Mouse (Mus musculus) mouse embryonic stem cell (cell line): Measurements from ENCODE around the gene Csmd2.

ENCODE experiments used
- in situ Hi-C, 2 experiments: fragments of 300-500 bp; cut with MboI; formaldehyde crosslinking; loops; 1 replicate in 1 of 2; 3 replicates in 1 of 2; pipeline ENCODE4 v1.14.3; 2019 to 2020; ENCODE audit warnings: low sequenced_read_pairs in 2 of 2, low pct_unique_long_range_greater_than_20kb in 1 of 2, mixed read lengths in 1 of 2; ENCODE audit not compliant: unreplicated experiment in 1 of 2

Csmd2 gene

GRCm38 (mm10) chr4:128131666-128132065 lies 144.0 kb downstream of the Csmd2 start:
- in situ Hi-C loops: no loop called here

DNA sequence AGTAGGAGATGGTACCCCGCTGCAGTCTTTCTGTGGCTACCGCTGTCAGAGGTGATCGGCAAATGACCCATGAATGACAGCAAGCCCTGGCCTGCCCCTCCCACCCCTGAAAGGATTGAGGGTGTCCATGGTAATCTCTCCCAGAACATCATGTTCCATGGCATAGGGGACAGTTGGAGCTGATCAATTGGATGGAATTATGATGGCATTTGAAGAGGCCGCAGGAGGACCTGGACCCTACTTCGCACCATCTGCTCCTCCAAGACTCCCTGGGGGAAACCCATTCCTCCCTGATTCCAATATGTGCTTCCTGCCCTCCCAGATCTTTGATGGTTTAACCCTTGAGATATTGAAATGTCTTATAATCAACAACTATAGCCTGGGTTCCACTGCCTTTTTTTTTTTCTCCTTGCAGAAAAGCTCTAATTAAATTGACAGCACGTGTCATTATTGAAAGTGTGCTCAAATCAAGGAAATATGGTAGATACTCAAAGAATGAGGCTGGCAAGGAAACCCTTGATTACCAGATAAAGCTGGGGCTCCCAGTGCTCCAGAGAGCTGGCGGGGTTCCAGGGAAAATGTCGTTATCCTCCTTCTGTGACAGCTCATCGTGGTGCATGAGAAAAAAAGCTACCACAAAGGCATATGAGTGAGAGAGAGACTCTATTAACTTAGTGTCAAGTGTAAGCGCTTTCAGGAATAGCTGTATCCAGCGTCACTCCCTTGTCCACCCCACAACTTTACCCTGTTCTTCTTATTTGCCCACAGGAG lies 145.4 kb downstream of the Csmd2 start:
- in situ Hi-C loops: no loop called here

- in situ Hi-C loops: no loop called here
Observed at GRCm38 (mm10) chr4:128134348-128134994, 146.8 kb downstream of the Csmd2 start.

GRCm38 (mm10) chr4:128135014-128135622 lies 147.5 kb downstream of the Csmd2 start:
- in situ Hi-C loops: no loop called here

- in situ Hi-C loops: no loop called here
Observed at GRCm38 (mm10) chr4:128139991-128140390, 152.3 kb downstream of the Csmd2 start.

GRCm38 (mm10) chr4:128141161-128142101 lies 153.8 kb downstream of the Csmd2 start:
- in situ Hi-C loops: no loop called here

- in situ Hi-C loops: no loop called here
Observed at GRCm38 (mm10) chr4:128142279-128142678, 154.6 kb downstream of the Csmd2 start.

DNA sequence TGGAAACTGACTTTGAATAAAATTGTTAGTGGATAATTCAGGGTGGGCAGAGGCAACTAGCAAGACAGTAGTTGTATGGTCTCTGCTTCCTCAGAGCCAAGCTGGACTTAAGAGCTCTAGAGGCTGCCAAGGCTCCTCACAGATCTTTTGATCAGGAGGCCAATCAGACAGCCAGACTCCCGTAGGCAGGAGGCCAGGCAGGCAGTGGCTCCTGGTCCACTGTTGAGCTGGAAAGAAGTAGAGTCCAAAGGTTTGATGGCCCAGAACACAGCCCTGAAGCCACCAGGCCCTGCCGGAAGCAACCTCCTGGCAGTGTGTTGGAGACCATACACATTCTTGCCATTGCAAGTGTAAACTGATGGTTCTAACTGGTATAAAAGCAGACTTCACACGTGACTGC lies 155.5 kb downstream of the Csmd2 start:
- in situ Hi-C loops: no loop called here

DNA sequence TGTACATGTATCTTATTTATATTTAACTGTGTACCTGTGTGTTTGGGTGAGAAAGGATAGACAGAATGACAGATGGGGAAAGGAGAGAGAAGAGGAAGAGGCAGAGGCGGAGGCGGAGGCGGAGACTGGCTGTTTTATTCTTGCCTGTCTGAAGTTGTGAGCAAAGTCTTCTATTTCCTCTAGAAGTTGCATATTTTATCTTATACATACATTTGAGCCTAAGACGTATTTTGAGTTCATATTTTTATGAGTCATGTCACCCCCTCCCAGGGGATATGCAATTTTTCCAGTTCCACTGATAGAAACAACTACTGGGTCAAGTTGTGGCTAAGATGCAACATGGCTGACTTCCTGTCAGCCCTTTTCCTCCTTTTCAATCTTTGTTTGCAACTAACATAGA lies 161.9 kb downstream of the Csmd2 start:
- in situ Hi-C loops: no loop called here

DNA sequence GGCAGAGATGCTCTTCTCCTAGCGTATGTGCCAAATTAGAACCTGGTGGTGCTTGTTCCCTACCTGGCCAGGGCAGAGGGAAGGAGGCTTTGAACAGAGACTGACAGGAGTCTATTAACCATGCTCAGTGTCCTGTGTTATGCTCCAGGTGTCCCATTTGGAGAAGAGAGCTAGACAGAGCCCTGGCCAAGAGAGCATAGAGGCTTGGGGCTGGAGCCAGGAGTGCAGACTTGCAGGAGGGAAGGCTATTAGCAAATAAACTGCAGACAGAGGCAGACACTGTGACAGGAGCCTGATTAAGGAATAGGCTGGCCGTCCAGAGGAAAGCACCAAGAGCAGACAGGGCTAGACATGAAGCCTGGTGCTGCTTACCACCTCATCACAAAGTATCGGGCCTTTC lies 164.4 kb downstream of the Csmd2 start:
- in situ Hi-C loops: no loop called here

GRCm38 (mm10) chr4:128153144-128153543 lies 165.5 kb downstream of the Csmd2 start:
- in situ Hi-C loops: no loop called here

DNA sequence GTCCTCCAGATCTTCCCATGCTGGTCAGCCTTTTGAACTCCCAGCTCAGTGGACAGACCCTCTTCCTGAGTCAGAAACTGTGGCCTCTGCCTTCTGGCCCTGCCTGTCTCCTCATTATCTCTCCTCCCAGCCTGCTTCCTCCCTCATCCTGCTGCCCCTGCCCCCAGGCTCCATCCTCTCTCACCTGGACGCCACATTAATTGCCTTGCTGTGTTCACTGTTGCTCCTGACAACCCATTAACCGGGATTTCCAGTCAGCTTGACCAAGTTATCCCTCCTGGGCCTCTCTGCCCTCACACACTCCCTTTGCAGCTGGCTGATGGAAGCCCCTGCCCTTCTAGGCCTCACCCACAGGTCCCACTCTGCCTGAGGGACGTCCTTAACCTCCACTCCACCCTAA lies 167.6 kb downstream of the Csmd2 start:
- in situ Hi-C loops: no loop called here

- in situ Hi-C loops: no loop called here
Observed at GRCm38 (mm10) chr4:128160656-128161055, 173.0 kb downstream of the Csmd2 start.

DNA sequence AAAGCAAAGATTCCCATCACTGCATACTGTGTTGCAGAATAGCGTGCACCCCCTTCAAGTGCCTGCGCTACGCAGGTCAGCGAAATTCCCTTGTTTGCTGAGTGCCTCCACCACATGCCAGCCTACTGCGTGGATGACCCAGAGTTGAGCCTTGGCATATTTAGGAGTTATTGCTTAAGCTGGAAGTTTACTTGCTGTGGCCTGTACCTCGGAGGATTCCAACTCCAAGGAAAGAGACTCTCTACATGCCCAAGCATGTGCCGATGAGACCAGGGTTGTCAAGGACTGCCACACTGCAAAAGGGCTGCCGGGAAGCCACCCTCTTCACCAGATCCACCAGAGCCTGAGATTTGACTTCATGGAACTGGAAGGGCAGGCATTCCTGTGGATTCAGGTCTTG lies 182.5 kb downstream of the Csmd2 start:
- in situ Hi-C loops: no loop called here

GRCm38 (mm10) chr4:128171233-128171632 lies 183.6 kb downstream of the Csmd2 start:
- in situ Hi-C loops: no loop called here

DNA sequence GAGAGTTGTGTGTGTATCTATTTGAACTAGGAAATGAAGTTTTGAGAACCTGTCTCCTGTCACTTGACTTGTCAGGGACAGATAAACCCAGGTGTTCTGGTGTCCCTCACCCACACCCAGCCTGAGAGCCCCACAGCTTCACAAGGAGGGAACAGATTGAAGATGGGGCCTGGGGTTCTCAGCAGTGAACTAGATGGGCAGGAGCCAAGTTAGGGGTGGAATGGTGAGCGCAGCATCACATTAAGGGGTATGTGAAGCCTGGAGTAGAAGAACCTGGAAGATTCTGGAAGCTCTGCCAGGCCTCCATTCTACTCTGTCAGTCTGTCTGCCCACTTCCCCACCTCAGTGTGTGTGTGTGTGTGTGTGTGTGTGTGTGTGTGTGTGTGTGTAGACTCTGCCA lies 184.0 kb downstream of the Csmd2 start:
- in situ Hi-C loops: no loop called here

GRCm38 (mm10) chr4:128178974-128179373 lies 191.3 kb downstream of the Csmd2 start:
- in situ Hi-C loops: no loop called here

DNA sequence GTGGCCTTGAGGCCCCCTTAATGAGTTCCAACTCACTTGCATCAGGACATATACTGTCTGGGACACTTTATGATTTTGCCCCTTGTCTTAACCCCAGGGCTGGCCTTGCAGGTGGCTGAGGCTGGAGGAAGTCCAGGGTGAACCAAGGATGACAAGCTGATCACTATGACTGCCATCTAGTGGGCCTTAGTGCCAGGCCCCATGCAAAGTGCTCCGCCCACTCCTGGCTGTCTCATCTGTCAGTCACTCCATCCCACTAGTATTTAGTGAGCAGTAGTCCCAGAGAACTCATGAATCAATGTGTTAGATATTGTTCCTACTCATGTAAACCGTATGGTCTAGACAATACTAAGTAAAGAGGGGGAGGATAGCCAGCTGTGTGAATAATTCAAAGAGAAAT lies 191.9 kb downstream of the Csmd2 start:
- in situ Hi-C loops: no loop called here

DNA sequence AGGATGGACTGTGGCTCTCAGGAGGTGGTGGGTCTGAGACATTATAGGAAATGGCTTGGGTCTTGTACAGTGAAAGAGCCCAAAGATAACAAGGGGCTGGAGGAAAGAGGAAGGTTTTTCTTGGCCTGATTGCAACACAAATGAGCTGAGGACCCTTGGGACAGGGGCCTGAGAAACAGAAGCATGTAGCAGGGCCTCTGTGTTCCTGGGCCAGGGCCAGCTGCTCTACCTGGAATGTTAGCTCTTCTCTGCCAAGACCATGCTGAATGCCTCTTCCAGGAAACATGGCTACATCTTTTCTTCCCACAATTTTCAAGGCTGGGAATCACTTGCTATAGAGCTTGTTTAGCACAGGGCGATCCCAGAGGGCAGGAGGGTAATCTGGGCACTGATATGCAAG lies 197.1 kb downstream of the Csmd2 start:
- in situ Hi-C loops: no loop called here
